Mouse (Mus musculus): ENCODE measurements around the gene Hmbs.

DNA sequence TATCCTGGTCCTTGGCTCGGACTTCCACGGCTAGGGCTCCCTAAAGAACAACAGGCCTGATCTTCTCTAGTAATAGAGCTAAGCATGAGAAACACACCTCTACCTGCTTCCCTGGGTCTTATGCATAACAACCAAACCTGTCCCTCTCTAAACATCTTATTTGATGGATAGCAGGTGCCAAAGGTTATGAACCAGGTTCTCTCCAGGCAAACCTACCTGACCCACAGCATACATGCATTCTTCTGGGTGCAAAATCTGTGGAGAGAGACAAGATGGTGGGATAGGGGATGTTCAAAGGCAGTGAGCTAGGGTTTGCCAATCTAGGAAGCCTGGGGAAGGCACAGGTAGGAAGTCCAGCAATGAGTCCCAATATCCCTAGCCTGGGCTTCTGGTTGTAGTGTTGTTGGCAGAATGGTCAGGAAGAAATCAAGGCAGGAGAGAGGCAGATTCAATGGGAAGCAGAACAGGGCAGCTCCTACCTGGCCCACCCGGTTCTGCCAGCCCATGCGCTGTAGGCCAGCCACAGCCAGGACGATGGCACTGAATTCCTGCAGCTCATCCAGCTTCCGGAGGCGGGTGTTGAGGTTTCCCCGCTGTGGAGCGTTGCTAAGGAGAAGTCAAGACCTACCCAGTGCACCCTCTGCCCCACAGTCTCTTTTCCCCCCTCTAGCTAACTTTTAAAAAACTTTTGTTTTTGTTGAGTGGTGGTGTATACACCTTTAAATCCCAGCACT lies 6.4 kb downstream of the Hmbs start:
- TF ChIP-seq GATA1 (IDR thresholded peaks at IDR 0.05; ENCODE audit: borderline replicate concordance, low read length) = no peak
- no peak for TF ChIP-seq FLI1 (IDR thresholded peaks at IDR 0.05; ENCODE audit: low read length)
